Mouse (Mus musculus) intestine, embryonic 15.5 days (tissue): ENCODE measurements around the gene Cln3. TPM values are rescaled to one million over a fixed set of nuclear protein-coding genes. Genes with fewer than 3 reads are reported as not detected.
A peak's percentile ranks its signal among the peaks of the same experiment; 100 is the strongest.

ENCODE experiments used
- ATAC-seq: fragments of 200-750 bp; cut with Nextera tagmentation; 2 replicates; pipeline ENCODE4 v1.8.0; 2017; ENCODE audit warnings: moderate TSS enrichment, moderate library complexity
- H3K27ac ChIP-seq: fragments of 300-500 bp; sonication (generic); 2 replicates; pipeline ENCODE4 v1.5.1; 2015; ENCODE audit warnings: mild to moderate bottlenecking, inconsistent platforms
- H3K27me3 ChIP-seq: fragments of 300-500 bp; sonication (generic); replicated peaks from 2 replicates; pipeline ENCODE4 v1.6.1; 2015; ENCODE audit warnings: inconsistent platforms
- H3K36me3 ChIP-seq: fragments of 300-500 bp; sonication (generic); 2 replicates; pipeline ENCODE4 v1.6.1; 2015; ENCODE audit warnings: inconsistent platforms
- H3K4me1 ChIP-seq: fragments of 300-500 bp; sonication (generic); replicated peaks from 2 replicates; pipeline ENCODE4 v1.6.1; 2015; ENCODE audit warnings: inconsistent platforms
- H3K4me2 ChIP-seq: fragments of 300-500 bp; sonication (generic); replicated peaks from 2 replicates; pipeline ENCODE4 v1.6.1; 2015; ENCODE audit warnings: mild to moderate bottlenecking, inconsistent platforms
- H3K4me3 ChIP-seq: fragments of 300-500 bp; sonication (generic); replicated peaks from 2 replicates; pipeline ENCODE4 v1.5.1; 2015; ENCODE audit warnings: inconsistent platforms
- H3K9ac ChIP-seq: fragments of 300-500 bp; sonication (generic); 2 replicates; pipeline ENCODE4 v1.6.1; 2015; ENCODE audit warnings: inconsistent platforms
- H3K9me3 ChIP-seq: fragments of 300-500 bp; sonication (generic); 2 replicates; pipeline ENCODE4 v1.6.1; 2016; ENCODE audit warnings: inconsistent platforms
- WGBS: fragments of 180-500 bp; shearing (Covaris S2); methylation state at CpG from one replicate; pipeline ENCODE4 v1.1.7; 2015; 5-methylcytosine and 5-hydroxymethylcytosine counted together
- polyA plus RNA-seq: library from polyadenylated mRNA; unstranded; fragments of >200 nt; fragmentation: Nextera tagmentation; extraction: Ambion mirVana; gene quantifications from 2 replicates; pipeline ENCODE4 v1.2.1, GENCODE M21; 2015

Cln3 gene
- polyA plus RNA-seq, 1 experiment from 2014 or later = 34.4 TPM

- Histone ChIP-seq H3K27ac (no peak overlapping the region), H3K9me3 (no peaks in the 10 kb centered on the region), H3K4me2 (no peak overlapping the region), H3K4me3 (no peak overlapping the region), H3K36me3 (peaks cover 66% of the 10 kb centered on the region), H3K27me3 (no peaks in the 10 kb centered on the region), H3K9ac (no peak overlapping the region), H3K4me1 (no peaks in the 10 kb centered on the region)
- 94% methylated on average over 1 of the region's 1 CpGs for WGBS
- ATAC-seq = no peak
Observed at GRCm38 (mm10) chr7:126554796-126555195, 30.8 kb downstream of the Cln3 start.

GRCm38 (mm10) chr7:126545631-126546030 lies 40.0 kb downstream of the Cln3 start:
- no peak for ATAC-seq
- Histone ChIP-seq H3K9me3 (no peaks in the 10 kb centered on the region), H3K4me1 (no peaks in the 10 kb centered on the region), H3K4me2 (no peak overlapping the region), H3K4me3 (no peak overlapping the region), H3K36me3 (peaks cover 43% of the 10 kb centered on the region), H3K27ac (no peak overlapping the region), H3K27me3 (no peaks in the 10 kb centered on the region), H3K9ac (no peak overlapping the region)
- WGBS = 89% methylated on average over 2 of the region's 2 CpGs

GRCm38 (mm10) chr7:126541661-126542060 lies 44.0 kb downstream of the Cln3 start:
- no peak overlapping the region for H3K4me2 ChIP-seq
- H3K9ac ChIP-seq = no peak overlapping the region
- peaks cover 4% of the 10 kb centered on the region; the same call in 1 of the 2 replicates for H3K27me3 ChIP-seq
- ATAC-seq = no peak
- no peaks in the 10 kb centered on the region for H3K4me1 ChIP-seq
- 86% methylated on average over 1 of the region's 1 CpGs for WGBS
- H3K4me3 ChIP-seq = no peak overlapping the region
- H3K27ac ChIP-seq = no peak overlapping the region
- H3K36me3 ChIP-seq = peaks cover 11% of the 10 kb centered on the region
- H3K9me3 ChIP-seq = no peaks in the 10 kb centered on the region

- Histone ChIP-seq H3K4me2 (no peak overlapping the region), H3K27me3 (peaks cover 6% of the 10 kb centered on the region; the same call in 1 of the 2 replicates), H3K36me3 (no peaks in the 10 kb centered on the region), H3K27ac (no peak overlapping the region), H3K9me3 (no peaks in the 10 kb centered on the region), H3K4me3 (no peak overlapping the region), H3K9ac (no peak overlapping the region), H3K4me1 (no peaks in the 10 kb centered on the region; the same call in 1 of the 2 replicates)
- 77% methylated on average over 5 of the region's 5 CpGs for WGBS
- no peak for ATAC-seq
Observed at GRCm38 (mm10) chr7:126537820-126538585, 47.6 kb downstream of the Cln3 start.

GRCm38 (mm10) chr7:126536466-126536865 lies 49.2 kb downstream of the Cln3 start:
- H3K36me3 ChIP-seq = no peaks in the 10 kb centered on the region
- H3K9ac ChIP-seq = no peak overlapping the region
- no peak for ATAC-seq
- H3K4me3 ChIP-seq = no peak overlapping the region
- no peak overlapping the region for H3K27ac ChIP-seq
- no peaks in the 10 kb centered on the region for H3K9me3 ChIP-seq
- 63% methylated on average over 9 of the region's 9 CpGs for WGBS
- H3K4me1 ChIP-seq = no peaks in the 10 kb centered on the region; the same call in 1 of the 2 replicates
- H3K4me2 ChIP-seq = peak overlapping the region; percentile 91
- peaks cover 6% of the 10 kb centered on the region; the same call in 1 of the 2 replicates for H3K27me3 ChIP-seq

- Histone ChIP-seq H3K4me3 (peak overlapping the region; percentile 42), H3K9ac (peak overlapping the region; percentile 50), H3K9me3 (no peaks in the 10 kb centered on the region), H3K4me2 (peak overlapping the region; percentile 91), H3K27ac (no peak overlapping the region), H3K36me3 (no peaks in the 10 kb centered on the region), H3K27me3 (peaks cover 6% of the 10 kb centered on the region; the same call in 1 of the 2 replicates), H3K4me1 (no peaks in the 10 kb centered on the region; the same call in 1 of the 2 replicates)
- ATAC-seq = no peak
- WGBS = 1% methylated on average over 28 of the region's 28 CpGs
Observed at GRCm38 (mm10) chr7:126535766-126536165, 49.9 kb downstream of the Cln3 start.

- Histone ChIP-seq H3K4me2 (no peak overlapping the region), H3K27me3 (peaks cover 6% of the 10 kb centered on the region; the same call in 1 of the 2 replicates), H3K36me3 (no peaks in the 10 kb centered on the region), H3K9me3 (no peaks in the 10 kb centered on the region), H3K27ac (no peak overlapping the region), H3K9ac (no peak overlapping the region), H3K4me1 (no peaks in the 10 kb centered on the region; the same call in 1 of the 2 replicates), H3K4me3 (no peak overlapping the region)
- ATAC-seq = no peak
- WGBS = 67% methylated on average over 1 of the region's 1 CpGs
Observed at GRCm38 (mm10) chr7:126533434-126533833, 52.2 kb downstream of the Cln3 start.

GRCm38 (mm10) chr7:126528166-126528577 lies 57.4 kb downstream of the Cln3 start:
- 7% methylated on average over 1 of the region's 1 CpGs for WGBS
- Histone ChIP-seq H3K4me3 (no peak overlapping the region), H3K9ac (no peak overlapping the region), H3K27me3 (no peaks in the 10 kb centered on the region), H3K4me2 (no peak overlapping the region), H3K4me1 (no peaks in the 10 kb centered on the region), H3K9me3 (no peaks in the 10 kb centered on the region), H3K27ac (no peak overlapping the region), H3K36me3 (no peaks in the 10 kb centered on the region)
- ATAC-seq = 0 out of 2 replicates have a peak, but pooled peaks have one; percentile 43

GRCm38 (mm10) chr7:126523316-126523715 lies 62.3 kb downstream of the Cln3 start:
- Histone ChIP-seq H3K9ac (no peak overlapping the region), H3K4me3 (no peak overlapping the region), H3K27ac (no peak overlapping the region), H3K36me3 (no peaks in the 10 kb centered on the region), H3K27me3 (no peaks in the 10 kb centered on the region), H3K4me1 (no peaks in the 10 kb centered on the region), H3K4me2 (no peak overlapping the region), H3K9me3 (no peaks in the 10 kb centered on the region)
- 78% methylated on average over 3 of the region's 3 CpGs for WGBS
- ATAC-seq = no peak

Other genes starting within 250 kb of the Cln3 start
- gene Lat, start 216.2 kb downstream of the Cln3 start, polyA plus RNA-seq = 1.4 and 1.5 TPM in 2 replicates
- gene Spns1, start 208.4 kb downstream of the Cln3 start, polyA plus RNA-seq = 53.4 and 59.3 TPM in 2 replicates
- 1.6 and 2.5 TPM in 2 replicates for gene Nfatc2ip, start 189.1 kb downstream of the Cln3 start, polyA plus RNA-seq
- gene Cd19, start 170.9 kb downstream of the Cln3 start, polyA plus RNA-seq = 0.24 TPM in 1 of 2 replicates, not detected in the other
- gene Rabep2, start 157.1 kb downstream of the Cln3 start, polyA plus RNA-seq = 23.9 and 24.2 TPM in 2 replicates
- 0.24 and 2.6 TPM in 2 replicates for gene Atp2a1, start 122.7 kb downstream of the Cln3 start, polyA plus RNA-seq
- 41.8 and 45.7 TPM in 2 replicates for gene Sh2b1, start 110.4 kb downstream of the Cln3 start, polyA plus RNA-seq
- gene Tufm, start 98.5 kb downstream of the Cln3 start, polyA plus RNA-seq = 190 and 207 TPM in 2 replicates
- 43.8 and 44.4 TPM in 2 replicates for gene Atxn2l, start 82.4 kb downstream of the Cln3 start, polyA plus RNA-seq
- 190 and 217 TPM in 2 replicates for gene Eif3c, start 19.4 kb downstream of the Cln3 start, polyA plus RNA-seq
- gene Apobr, start 875 bp downstream of the Cln3 start, polyA plus RNA-seq = 0.75 and 1.8 TPM in 2 replicates
- gene Il27, start 9.1 kb upstream of the Cln3 start, polyA plus RNA-seq = not detected in 2 replicates
- gene Nupr1, start 45.0 kb upstream of the Cln3 start, polyA plus RNA-seq = 53.4 and 111 TPM in 2 replicates
- 45.2 and 51.7 TPM in 2 replicates for gene Sgf29, start 63.5 kb upstream of the Cln3 start, polyA plus RNA-seq
- 5.5 and 6.1 TPM in 2 replicates for gene Sult1a1, start 90.6 kb upstream of the Cln3 start, polyA plus RNA-seq
- gene Bola2, start 109.6 kb upstream of the Cln3 start, polyA plus RNA-seq = 118 and 120 TPM in 2 replicates
- gene Slx1b, start 110.0 kb upstream of the Cln3 start, polyA plus RNA-seq = 8.1 and 9.1 TPM in 2 replicates
- 36.9 and 39.7 TPM in 2 replicates for gene Coro1a, start 122.0 kb upstream of the Cln3 start, polyA plus RNA-seq
- 109 and 112 TPM in 2 replicates for gene Mapk3, start 173.8 kb upstream of the Cln3 start, polyA plus RNA-seq
- 1.4 and 1.6 TPM in 2 replicates for gene Gdpd3, start 180.5 kb upstream of the Cln3 start, polyA plus RNA-seq
- gene Ypel3, start 191.1 kb upstream of the Cln3 start, polyA plus RNA-seq = 66.9 and 71.2 TPM in 2 replicates
- 0.34 and 0.43 TPM in 2 replicates for gene Tbx6, start 195.7 kb upstream of the Cln3 start, polyA plus RNA-seq
- gene Ppp4c, start 206.7 kb upstream of the Cln3 start, polyA plus RNA-seq = 248 and 256 TPM in 2 replicates
- 1.2 and 1.5 TPM in 2 replicates for gene Fam57b, start 211.9 kb upstream of the Cln3 start, polyA plus RNA-seq
- gene 4930451I11Rik, start 245.8 kb upstream of the Cln3 start, polyA plus RNA-seq = not detected in 2 replicates